Mouse (Mus musculus): ENCODE results near the gene Mx1. TPM values are rescaled to one million over a fixed set of nuclear protein-coding genes. Genes with fewer than 3 reads are reported as not detected.

Mx1 gene
- polyA plus RNA-seq, 1 experiment from 2014 or later, result 0.46 TPM

DNA sequence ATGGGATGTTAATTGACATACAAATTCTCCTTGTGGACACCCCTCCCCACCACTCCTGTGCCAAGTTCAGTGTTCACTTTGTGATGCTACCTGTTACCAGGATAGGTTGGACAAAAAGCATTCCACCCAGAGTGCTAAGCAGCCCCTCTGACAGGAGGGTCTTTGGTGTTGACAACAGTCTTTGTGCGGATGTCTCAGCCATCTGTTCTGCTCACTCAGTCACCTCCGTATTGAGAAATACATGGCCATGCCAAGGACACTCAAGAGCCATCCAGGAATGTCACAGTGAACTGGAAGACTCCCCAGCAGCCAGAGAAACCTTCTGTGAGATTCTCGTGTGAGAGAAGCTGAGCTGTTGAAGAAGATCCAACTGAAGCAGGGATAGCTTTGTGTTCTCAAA is 24.5 kb downstream of the Mx1 start:
- Histone ChIP-seq H3K9me3 (no peaks in the 10 kb centered on the region), H3K4me3 (replicated peaks) (no peak overlapping the region), H3K4me2 (no peak overlapping the region), H3K27ac (no peak overlapping the region), H3K36me3 (replicated peaks) (no peaks in the 10 kb centered on the region), H3K27me3 (no peaks in the 10 kb centered on the region), H3K9ac (no peak overlapping the region), H3K4me1 (no peaks in the 10 kb centered on the region)
- WGBS, result 78% methylated on average over 3 of the region's 3 CpGs
- no peak for ATAC-seq (ENCODE audit: low FRiP score)

DNA sequence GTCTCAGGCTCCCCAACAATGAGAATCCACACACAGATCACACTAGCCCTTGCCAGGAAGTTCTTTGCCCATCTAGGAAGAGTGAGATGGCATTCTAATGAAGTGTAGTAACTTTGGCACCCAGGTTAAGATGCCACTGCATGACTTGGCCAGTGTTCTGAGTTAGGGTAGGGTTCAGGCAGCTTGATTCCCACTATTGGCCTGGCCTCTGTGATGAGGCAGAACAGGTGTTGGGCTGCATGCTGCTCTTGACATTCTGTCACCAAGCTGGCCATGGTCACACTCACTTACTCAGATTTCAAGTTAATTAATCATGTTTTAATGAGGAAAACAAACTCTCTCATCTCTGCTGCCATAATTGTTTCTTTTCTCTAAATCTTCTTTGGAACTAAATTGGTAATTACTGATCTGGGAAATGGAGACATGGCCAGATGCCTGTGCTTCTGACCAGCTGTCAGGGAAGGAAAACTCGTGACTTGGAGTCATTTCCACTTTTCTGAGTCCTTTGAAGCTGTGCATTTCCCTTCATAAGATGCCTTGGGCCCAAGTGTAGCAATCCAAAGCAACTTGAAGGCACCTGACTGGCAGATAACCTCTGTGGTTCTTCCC is 25.2 kb downstream of the Mx1 start:
- ATAC-seq (ENCODE audit: low FRiP score), result no peak
- no peaks in the 10 kb centered on the region for H3K9me3 ChIP-seq
- no peaks in the 10 kb centered on the region for H3K4me1 ChIP-seq
- H3K27me3 ChIP-seq, result no peaks in the 10 kb centered on the region
- H3K27ac ChIP-seq, result no peak overlapping the region
- no peak overlapping the region for H3K4me2 ChIP-seq
- H3K4me3 ChIP-seq (replicated peaks), result no peak overlapping the region
- H3K36me3 ChIP-seq (replicated peaks), result no peaks in the 10 kb centered on the region
- no peak overlapping the region for H3K9ac ChIP-seq
- WGBS, result 44% methylated on average over 1 of the region's 1 CpGs

DNA sequence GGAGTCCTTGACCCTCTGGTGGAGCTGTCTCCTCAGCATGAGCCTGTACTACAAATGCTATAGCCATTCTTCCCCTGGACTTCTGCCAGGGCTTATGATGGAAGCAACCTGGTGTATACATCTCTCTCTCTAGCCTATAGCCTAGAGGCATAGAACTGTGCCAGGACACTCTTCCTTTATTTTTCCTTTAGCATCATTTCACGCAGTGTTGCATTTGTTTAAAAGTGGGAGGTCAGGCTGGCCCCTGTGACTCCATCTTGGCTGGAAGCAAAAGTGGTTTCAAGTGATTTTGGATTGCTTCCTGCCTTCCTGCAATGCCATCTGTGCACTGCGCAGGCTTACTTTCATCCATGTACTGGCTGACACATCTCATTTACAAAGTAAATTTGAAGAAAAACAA is 28.5 kb downstream of the Mx1 start:
- H3K27me3 ChIP-seq, result no peaks in the 10 kb centered on the region
- H3K9me3 ChIP-seq, result no peaks in the 10 kb centered on the region
- H3K36me3 ChIP-seq (replicated peaks), result no peaks in the 10 kb centered on the region
- 94% methylated on average over 2 of the region's 2 CpGs for WGBS
- no peak overlapping the region for H3K4me2 ChIP-seq
- no peak overlapping the region for H3K9ac ChIP-seq
- H3K4me3 ChIP-seq (replicated peaks), result no peak overlapping the region
- H3K27ac ChIP-seq, result no peak overlapping the region
- no peak for ATAC-seq (ENCODE audit: low FRiP score)
- no peaks in the 10 kb centered on the region for H3K4me1 ChIP-seq

DNA sequence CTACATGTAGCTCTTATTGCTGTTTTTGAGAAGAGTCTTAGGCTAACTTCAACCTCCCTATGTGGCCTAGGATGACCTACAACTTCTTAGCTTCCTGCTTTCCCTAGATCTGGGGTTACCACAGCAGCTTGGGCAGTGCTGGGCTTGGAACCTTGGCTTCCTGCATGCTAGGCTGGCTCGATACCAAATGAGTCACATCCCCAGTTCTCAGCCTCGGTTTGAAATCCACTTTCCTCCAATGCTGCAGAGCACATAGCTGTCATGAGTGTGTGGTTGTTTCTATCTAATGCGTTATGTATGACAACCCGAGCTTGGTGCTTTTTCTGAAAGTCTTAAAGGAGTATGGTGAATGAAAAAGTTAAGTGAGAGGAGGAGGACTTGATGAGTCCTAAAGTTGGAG is 31.4 kb downstream of the Mx1 start:
- 82% methylated on average over 4 of the region's 4 CpGs for WGBS
- Histone ChIP-seq H3K27me3 (no peaks in the 10 kb centered on the region), H3K36me3 (replicated peaks) (no peaks in the 10 kb centered on the region), H3K4me2 (no peak overlapping the region), H3K4me1 (no peaks in the 10 kb centered on the region), H3K4me3 (replicated peaks) (no peak overlapping the region), H3K27ac (no peak overlapping the region), H3K9me3 (no peaks in the 10 kb centered on the region), H3K9ac (no peak overlapping the region)
- ATAC-seq (ENCODE audit: low FRiP score), result no peak

DNA sequence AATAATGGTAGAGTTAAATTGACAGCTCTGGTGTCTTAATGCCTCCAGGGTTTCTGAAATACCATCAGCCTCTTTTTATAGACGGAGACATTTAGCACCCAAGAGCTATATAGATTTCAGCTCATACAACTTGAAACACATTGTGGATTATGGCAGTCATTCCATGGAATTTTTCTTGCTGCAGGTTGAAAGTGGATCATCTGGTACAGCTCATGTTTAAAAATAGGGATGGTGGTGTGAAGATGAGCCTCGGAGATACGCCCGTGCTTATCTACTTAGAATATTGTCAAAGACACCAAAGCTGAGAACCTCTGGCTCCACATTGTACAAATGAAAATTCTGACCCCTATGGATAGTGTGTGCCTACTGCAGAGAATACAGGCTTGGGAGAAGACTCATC is 32.6 kb downstream of the Mx1 start:
- Histone ChIP-seq H3K9ac (no peak overlapping the region), H3K4me3 (replicated peaks) (no peak overlapping the region), H3K4me1 (no peaks in the 10 kb centered on the region), H3K36me3 (replicated peaks) (no peaks in the 10 kb centered on the region), H3K27ac (no peak overlapping the region), H3K4me2 (no peak overlapping the region), H3K27me3 (no peaks in the 10 kb centered on the region), H3K9me3 (no peaks in the 10 kb centered on the region)
- no peak for ATAC-seq (ENCODE audit: low FRiP score)
- WGBS, result 95% methylated on average over 4 of the region's 4 CpGs

DNA sequence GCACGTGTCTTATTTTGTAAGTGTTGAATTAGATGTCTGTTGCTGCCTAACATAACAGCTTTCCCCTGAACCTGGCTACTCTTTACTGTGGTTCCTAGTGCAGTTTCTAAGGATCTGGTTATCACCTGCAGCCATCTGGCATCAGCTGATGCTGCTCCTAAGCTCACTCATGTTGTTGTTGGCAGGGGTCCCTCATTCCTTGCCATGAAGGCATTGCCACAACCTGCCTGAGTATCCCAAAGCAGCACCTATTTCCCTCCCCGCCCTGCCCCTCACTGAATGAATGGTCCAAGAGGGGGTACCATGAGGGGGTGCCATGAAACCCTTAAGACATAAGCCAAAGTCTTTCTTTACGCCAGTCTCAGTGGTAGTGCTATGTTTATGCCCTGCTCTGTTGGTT is 34.7 kb downstream of the Mx1 start:
- H3K36me3 ChIP-seq (replicated peaks), result no peaks in the 10 kb centered on the region
- no peak overlapping the region for H3K9ac ChIP-seq
- no peaks in the 10 kb centered on the region for H3K9me3 ChIP-seq
- no peaks in the 10 kb centered on the region for H3K27me3 ChIP-seq
- H3K27ac ChIP-seq, result no peak overlapping the region
- no peak overlapping the region for H3K4me2 ChIP-seq
- H3K4me1 ChIP-seq, result no peaks in the 10 kb centered on the region
- H3K4me3 ChIP-seq (replicated peaks), result no peak overlapping the region
- no peak for ATAC-seq (ENCODE audit: low FRiP score)
- WGBS, result 91% methylated on average over 3 of the region's 3 CpGs

DNA sequence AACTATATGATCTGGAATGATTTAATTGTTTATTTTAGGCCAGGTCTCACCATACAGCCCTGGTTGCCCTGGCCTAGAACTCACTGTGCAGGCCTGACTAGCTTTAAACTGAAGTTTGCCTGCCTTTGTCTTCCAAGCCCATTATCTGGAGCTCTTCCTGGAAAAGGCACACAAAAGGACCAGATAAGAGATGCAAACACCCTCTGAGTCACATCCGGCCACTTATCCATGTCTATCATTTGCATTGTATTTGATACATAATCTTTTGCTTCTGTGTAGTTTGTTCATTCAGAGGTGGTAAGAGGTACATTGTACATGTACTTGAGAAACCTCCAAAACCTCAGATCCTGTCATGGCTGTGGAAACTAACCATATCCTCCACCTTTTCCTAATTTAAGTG is 39.1 kb downstream of the Mx1 start:
- no peak overlapping the region for H3K4me3 ChIP-seq (replicated peaks)
- no peak overlapping the region for H3K4me2 ChIP-seq
- no peak overlapping the region for H3K9ac ChIP-seq
- 71% methylated on average over 1 of the region's 1 CpGs for WGBS
- H3K27ac ChIP-seq, result no peak overlapping the region
- no peak for ATAC-seq (ENCODE audit: low FRiP score)
- no peaks in the 10 kb centered on the region for H3K27me3 ChIP-seq
- no peaks in the 10 kb centered on the region for H3K4me1 ChIP-seq
- no peaks in the 10 kb centered on the region for H3K9me3 ChIP-seq
- no peaks in the 10 kb centered on the region for H3K36me3 ChIP-seq (replicated peaks)

DNA sequence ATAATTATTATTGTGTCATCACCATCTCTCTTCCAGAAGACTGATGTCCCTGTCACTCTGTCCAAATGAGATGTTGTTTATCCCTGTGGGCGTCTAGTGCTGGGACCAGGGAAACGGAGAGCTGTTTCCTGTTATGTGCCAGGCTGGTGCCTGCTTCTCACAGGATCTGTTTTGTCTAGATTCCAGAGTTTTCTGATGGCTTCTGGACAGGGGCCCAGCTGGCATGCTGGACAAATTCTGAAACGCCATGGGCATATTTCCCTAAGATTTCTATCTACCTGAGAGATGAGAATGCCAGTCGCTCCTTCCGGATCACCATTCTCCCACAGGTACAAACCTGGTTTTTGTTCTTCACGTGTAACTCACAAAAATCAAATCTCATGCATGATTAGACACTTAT is 41.0 kb downstream of the Mx1 start:
- no peak overlapping the region for H3K27ac ChIP-seq
- H3K4me1 ChIP-seq, result no peaks in the 10 kb centered on the region
- no peaks in the 10 kb centered on the region for H3K36me3 ChIP-seq (replicated peaks)
- no peak overlapping the region for H3K4me3 ChIP-seq (replicated peaks)
- 90% methylated on average over 6 of the region's 6 CpGs for WGBS
- no peaks in the 10 kb centered on the region for H3K9me3 ChIP-seq
- no peaks in the 10 kb centered on the region for H3K27me3 ChIP-seq
- no peak overlapping the region for H3K9ac ChIP-seq
- no peak overlapping the region for H3K4me2 ChIP-seq
- ATAC-seq (ENCODE audit: low FRiP score), result no peak

DNA sequence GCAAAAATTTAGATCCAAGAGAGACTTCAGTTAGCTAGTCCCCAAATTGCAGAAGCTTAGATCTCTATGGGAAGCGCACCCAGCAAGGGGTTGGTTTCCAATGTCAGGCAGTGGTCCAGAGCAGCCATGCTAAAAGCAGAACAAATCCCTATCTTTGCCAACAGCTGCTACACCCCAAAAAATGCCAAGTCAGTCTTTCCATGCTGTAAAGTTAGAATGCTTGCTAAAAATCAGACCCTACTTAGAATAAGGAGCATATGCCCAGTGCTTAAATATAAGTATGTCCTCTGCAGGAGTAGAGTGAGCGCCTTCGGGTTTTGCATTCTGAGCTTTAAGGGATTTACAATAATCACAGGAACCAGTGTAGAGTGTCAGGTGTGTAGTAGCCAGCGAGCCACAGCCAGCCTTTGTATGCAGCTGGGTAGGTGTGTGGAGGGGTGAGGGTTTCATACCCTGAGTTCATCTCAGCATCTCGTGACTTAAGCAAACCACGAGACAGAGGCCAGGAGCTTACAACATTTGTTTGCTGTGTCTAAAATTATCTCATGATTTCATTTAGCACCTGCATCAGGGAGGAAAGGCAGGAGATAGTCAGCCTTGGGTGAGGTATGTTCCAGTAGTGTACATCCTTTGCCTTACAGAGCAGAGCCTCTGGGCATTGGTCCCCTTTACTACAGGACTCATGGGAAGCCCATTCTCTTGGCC is 43.8 kb downstream of the Mx1 start:
- H3K4me3 ChIP-seq (replicated peaks), result no peak overlapping the region
- H3K27ac ChIP-seq, result no peak overlapping the region
- no peaks in the 10 kb centered on the region for H3K36me3 ChIP-seq (replicated peaks)
- H3K27me3 ChIP-seq, result no peaks in the 10 kb centered on the region
- WGBS, result 91% methylated on average over 6 of the region's 6 CpGs
- no peaks in the 10 kb centered on the region for H3K9me3 ChIP-seq
- no peaks in the 10 kb centered on the region for H3K4me1 ChIP-seq
- no peak overlapping the region for H3K4me2 ChIP-seq
- ATAC-seq (ENCODE audit: low FRiP score), result no peak
- H3K9ac ChIP-seq, result no peak overlapping the region

DNA sequence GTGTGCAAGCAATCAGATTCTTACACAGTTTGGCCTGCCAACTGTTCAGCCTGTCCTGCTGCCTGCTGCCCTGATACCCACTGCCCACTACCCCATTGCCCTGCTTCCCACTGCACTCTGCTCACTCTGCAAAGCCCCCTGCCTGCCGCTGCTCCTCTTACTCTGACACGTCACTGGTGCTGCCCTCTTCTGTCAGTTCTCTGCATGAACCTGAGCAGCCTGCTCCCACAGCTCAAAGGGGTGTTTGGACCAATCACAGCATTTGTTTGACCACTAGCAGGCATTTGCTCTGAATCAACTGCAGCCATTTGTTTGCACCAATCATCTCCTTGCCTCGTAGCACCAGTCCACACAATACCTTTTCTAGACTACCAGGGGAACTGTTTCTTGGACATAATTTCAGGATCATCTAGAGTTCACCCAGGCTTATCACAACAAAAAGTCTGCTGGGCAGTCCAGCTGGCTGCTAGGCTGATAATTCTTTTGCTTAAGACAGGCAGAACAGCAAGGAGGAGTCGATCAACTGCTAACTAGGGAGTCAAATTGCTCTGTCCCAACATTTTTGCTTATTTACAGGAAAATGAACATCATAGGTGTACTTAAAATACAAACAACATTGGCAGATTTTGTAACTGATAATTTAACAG is 44.7 kb downstream of the Mx1 start:
- H3K27ac ChIP-seq, result no peak overlapping the region
- H3K4me2 ChIP-seq, result no peak overlapping the region
- H3K9me3 ChIP-seq, result no peaks in the 10 kb centered on the region
- ATAC-seq (ENCODE audit: low FRiP score), result peak; percentile 76
- 21% methylated on average over 4 of the region's 4 CpGs for whole genome bisulfite sequencing
- H3K36me3 ChIP-seq (replicated peaks), result no peaks in the 10 kb centered on the region
- no peaks in the 10 kb centered on the region for H3K4me1 ChIP-seq
- no peaks in the 10 kb centered on the region for H3K27me3 ChIP-seq
- H3K4me3 ChIP-seq (replicated peaks), result no peak overlapping the region
- no peak overlapping the region for H3K9ac ChIP-seq

DNA sequence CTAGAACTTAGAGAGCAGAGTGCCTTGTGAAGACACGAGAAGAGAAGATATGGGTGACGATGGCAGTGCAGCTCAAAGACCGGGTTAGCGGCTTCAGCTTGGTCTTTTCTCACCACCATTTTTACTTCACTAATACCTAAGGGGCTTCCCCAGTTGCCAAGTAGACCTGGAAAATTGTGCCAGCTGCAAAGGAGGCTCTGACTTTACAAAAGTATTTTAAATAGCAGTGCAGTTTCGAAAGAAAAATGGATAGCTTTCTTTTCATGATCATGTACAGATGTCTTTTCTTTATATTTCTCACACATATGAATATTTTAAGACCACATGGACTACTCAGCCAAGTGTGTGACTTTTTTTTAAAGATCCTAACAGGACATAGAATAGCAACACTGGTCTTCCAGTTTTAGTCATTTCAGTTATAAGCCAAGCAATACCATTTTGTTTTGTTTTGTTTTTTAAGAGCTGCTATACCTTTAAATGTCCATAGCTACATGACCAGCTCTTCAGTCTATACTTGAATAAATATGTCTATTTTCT is 57.2 kb downstream of the Mx1 start:
- no peak for ATAC-seq (ENCODE audit: low FRiP score)
- Histone ChIP-seq H3K4me3 (replicated peaks) (no peak overlapping the region), H3K4me1 (peaks cover 8% of the 10 kb centered on the region), H3K27ac (no peak overlapping the region), H3K9ac (no peak overlapping the region), H3K36me3 (replicated peaks) (no peaks in the 10 kb centered on the region), H3K4me2 (no peak overlapping the region), H3K27me3 (no peaks in the 10 kb centered on the region), H3K9me3 (no peaks in the 10 kb centered on the region)
- 91% methylated on average over 5 of the region's 5 CpGs for WGBS

DNA sequence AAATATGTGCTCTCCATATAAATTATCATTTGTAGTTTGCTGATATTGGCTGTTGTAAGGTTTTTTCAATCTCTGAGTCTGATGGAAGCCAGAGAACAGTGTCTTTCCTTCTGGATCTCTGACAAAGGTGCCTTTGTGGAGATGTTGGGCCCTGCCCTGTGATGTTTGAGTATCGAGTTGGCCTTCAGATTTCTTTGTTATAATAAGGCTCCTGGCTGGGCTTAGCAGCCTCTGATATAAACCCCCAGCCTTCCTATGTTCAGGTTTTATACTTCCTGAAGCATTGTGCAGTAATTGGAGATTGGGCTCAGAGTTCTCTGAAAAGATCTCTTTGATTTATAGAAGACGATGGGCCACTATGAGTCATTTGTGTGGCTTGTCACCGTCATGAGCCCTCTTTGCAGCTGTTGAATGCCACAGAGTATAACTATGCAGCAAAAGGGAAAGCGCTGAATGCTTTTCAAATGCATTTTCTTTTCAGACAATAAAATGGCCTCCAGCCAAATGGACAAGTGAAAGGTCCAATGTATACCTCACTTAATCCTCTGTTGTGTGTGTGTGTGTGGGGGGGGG is 60.4 kb downstream of the Mx1 start:
- no peaks in the 10 kb centered on the region for H3K9me3 ChIP-seq
- no peaks in the 10 kb centered on the region for H3K36me3 ChIP-seq (replicated peaks)
- no peaks in the 10 kb centered on the region for H3K27me3 ChIP-seq
- H3K4me3 ChIP-seq (replicated peaks), result no peak overlapping the region
- no peak for ATAC-seq (ENCODE audit: low FRiP score)
- no peak overlapping the region for H3K4me2 ChIP-seq
- peaks cover 8% of the 10 kb centered on the region for H3K4me1 ChIP-seq
- 16% methylated on average over 4 of the region's 4 CpGs for WGBS
- no peak overlapping the region for H3K9ac ChIP-seq
- no peak overlapping the region for H3K27ac ChIP-seq
